Mouse (Mus musculus) heart, adult 8-10 months (tissue): ENCODE data around the gene Cpne1. TPM values are rescaled to one million over a fixed set of nuclear protein-coding genes. Genes with fewer than 3 reads are reported as not detected.

Experiments used
- DNase-seq: peaks from one replicate; pipeline ENCODE4 v3.0.0; 2022; ENCODE audit warnings: low spot score
- total RNA-seq, 4 experiments: library from RNA; stranded (reverse); gene quantifications; 2 replicates each; pipeline ENCODE4 v1.2.4; 2022

The Cpne1 gene
- total RNA-seq, 4 experiments from 2014 or later: 9.4 to 13.7 (median 11.9) TPM

GRCm38 (mm10) chr2:156079674-156080073, 32.1 kb downstream of the Cpne1 start:
- DNase-seq: peak; percentile 28

GRCm38 (mm10) chr2:156079183-156079560, 32.6 kb downstream of the Cpne1 start:
- no peak for DNase-seq

- DNase-seq: no peak
These were observed 33.2 kb downstream of the Cpne1 start for GRCm38 (mm10) chr2:156078421-156079182.

- DNase-seq: no peak
These were observed 34.3 kb downstream of the Cpne1 start for GRCm38 (mm10) chr2:156077461-156077860.

GRCm38 (mm10) chr2:156073725-156074124, 38.0 kb downstream of the Cpne1 start:
- peak; percentile 24 for DNase-seq

GRCm38 (mm10) chr2:156071236-156071635, 40.5 kb downstream of the Cpne1 start:
- no peak for DNase-seq

GRCm38 (mm10) chr2:156067916-156068315, 43.8 kb downstream of the Cpne1 start:
- no peak for DNase-seq

GRCm38 (mm10) chr2:156066126-156066525, 45.6 kb downstream of the Cpne1 start:
- DNase-seq: no peak

GRCm38 (mm10) chr2:156065099-156066041, 46.4 kb downstream of the Cpne1 start, which contains the start of gene Spag4:
Spag4 (plus strand) TSS chr2:156065175.
- DNase-seq: peak; percentile 38

DNA sequence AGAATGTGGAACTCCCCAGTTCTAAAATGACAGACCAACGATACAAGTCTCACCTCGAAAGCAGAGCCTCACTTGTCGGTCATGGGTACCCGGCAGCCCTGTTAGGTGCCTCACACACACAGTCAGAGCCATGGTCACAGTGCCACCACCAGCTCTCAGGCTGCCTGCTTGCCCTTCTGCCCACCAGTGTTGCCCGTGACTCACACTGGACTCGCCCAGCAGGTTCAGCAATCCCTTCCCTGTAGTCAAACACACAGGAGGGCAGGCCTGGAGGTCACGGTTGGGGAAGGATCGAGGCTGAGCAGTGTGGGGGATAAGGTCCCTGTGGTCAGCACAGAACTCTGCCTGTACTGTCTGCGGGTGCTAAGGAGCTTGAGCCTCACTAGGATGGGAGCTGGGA, 58.9 kb downstream of the Cpne1 start, which contains the start of gene Fer1l4:
TSS of gene Fer1l4 (minus strand) at position 132 of the 400 bp plus-strand sequence.
- DNase-seq: no peak

DNA sequence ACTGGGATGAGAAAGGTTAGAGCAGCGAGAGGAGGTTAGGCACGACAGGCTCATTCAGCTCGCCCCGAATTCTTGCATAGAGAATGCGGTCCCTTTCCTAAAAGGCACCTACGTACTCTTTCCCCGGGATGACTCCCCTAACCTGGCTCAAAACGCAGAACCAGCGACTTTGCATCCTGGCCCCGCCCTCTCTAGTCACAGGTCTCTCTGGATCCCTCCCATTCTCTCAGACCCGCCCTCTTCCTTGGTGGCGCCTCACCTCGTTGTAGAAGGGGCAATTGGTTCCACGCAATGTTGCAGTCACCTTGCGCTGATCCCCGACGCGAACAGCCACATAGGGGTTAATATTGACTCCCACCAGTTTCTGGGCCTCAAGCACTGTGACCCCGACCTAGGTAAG, 63.8 kb downstream of the Cpne1 start:
- DNase-seq: no peak

GRCm38 (mm10) chr2:156042903-156043302, 68.9 kb downstream of the Cpne1 start:
- DNase-seq: no peak

- DNase-seq: no peak
These were observed 72.4 kb downstream of the Cpne1 start for GRCm38 (mm10) chr2:156039390-156039789.

- DNase-seq: no peak
These were observed 86.3 kb downstream of the Cpne1 start for GRCm38 (mm10) chr2:156025482-156025881.

Other genes with a start within 250 kb of the Cpne1 start
- gene Uqcc1, start 181.7 kb downstream of the Cpne1 start, total RNA-seq: 100 to 1,000 TPM; 275 to 349 (median 295) TPM
- not detected for gene Gm15557, start 171.2 kb downstream of the Cpne1 start, total RNA-seq
- gene Gdf5, start 166.6 kb downstream of the Cpne1 start, total RNA-seq: not detected
- 1 to 10 TPM; 4.1 to 8.8 (median 6.0) TPM for gene Cep250, start 155.5 kb downstream of the Cpne1 start, total RNA-seq
- 1 to 10 TPM in 1 of 4 experiments, under 1 TPM in 3; 0.14 to 2.0 (median 0.53) TPM for gene 6430550D23Rik, start 104.0 kb downstream of the Cpne1 start, total RNA-seq
- 10 to 100 TPM; 58.2 to 67.2 (median 66.3) TPM for gene Ergic3, start 103.9 kb downstream of the Cpne1 start, total RNA-seq
- not detected for gene Fer1l4, start 59.0 kb downstream of the Cpne1 start, total RNA-seq
- gene Spag4, start 46.8 kb downstream of the Cpne1 start, total RNA-seq: 1 to 10 TPM in 2 of 4 experiments, under 1 TPM in 2; 0.62 to 2.3 (median 1.1) TPM
- gene Rbm12, start within 50 bp of the Cpne1 start, total RNA-seq: 10 to 100 TPM in 2 of 4 experiments, 1 to 10 TPM in 2; 8.4 to 20.4 (median 13.6) TPM
- gene Gm28036, start 15.1 kb upstream of the Cpne1 start, total RNA-seq: 10 to 100 TPM in 2 of 4 experiments, 1 to 10 TPM in 2; 9.4 to 12.1 (median 10.2) TPM
- gene Romo1, start 32.1 kb upstream of the Cpne1 start, total RNA-seq: 100 to 1,000 TPM; 303 to 403 (median 332) TPM
- 100 to 1,000 TPM; 104 to 115 (median 107) TPM for gene Nfs1, start 32.2 kb upstream of the Cpne1 start, total RNA-seq
- gene Rbm39, start 68.3 kb upstream of the Cpne1 start, total RNA-seq: 100 to 1,000 TPM; 107 to 140 (median 123) TPM
- gene Phf20, start 84.5 kb upstream of the Cpne1 start, total RNA-seq: 10 to 100 TPM; 13.5 to 25.1 (median 19.2) TPM
- gene Cnbd2, start 200.3 kb upstream of the Cpne1 start, total RNA-seq: 1 to 10 TPM in 1 of 4 experiments, under 1 TPM in 3; 0.60 to 1.1 (median 0.81) TPM
- gene Scand1, start 200.7 kb upstream of the Cpne1 start, total RNA-seq: 10 to 100 TPM; 73.0 to 84.3 (median 79.6) TPM